Mouse (Mus musculus) bone marrow, adult 2 months (tissue): ENCODE results near the gene Ssbp2. TPM values are rescaled to one million over a fixed set of nuclear protein-coding genes. Genes with fewer than 3 reads are reported as not detected.

Experiments
- H3K27ac ChIP-seq: fragments of 200-500 bp; 2 replicates; pipeline ENCODE4 v1.5.1; 2012; ENCODE audit warnings: low read depth, mild to moderate bottlenecking, control low read depth, inconsistent platforms, low read length; ENCODE audit not compliant: control insufficient read depth, poor library complexity, insufficient read depth
- H3K4me1 ChIP-seq: fragments of 200-500 bp; 2 replicates; pipeline ENCODE4 v1.6.1; 2011; ENCODE audit warnings: low read length; ENCODE audit not compliant: control insufficient read depth, insufficient read depth
- H3K4me3 ChIP-seq: fragments of 200-500 bp; replicated peaks from 2 replicates; pipeline ENCODE3; 2011; ENCODE audit warnings: mild to moderate bottlenecking, low read depth, low read length, control low read depth; ENCODE audit not compliant: control insufficient read depth
- CTCF ChIP-seq: fragments of 200-500 bp; IDR thresholded peaks from 2 replicates; pipeline ENCODE4 v1.5.1; 2011; ENCODE audit warnings: low read length, control low read depth; ENCODE audit not compliant: control insufficient read depth, insufficient read depth
- POLR2A ChIP-seq: fragments of 200-500 bp; IDR thresholded peaks from 2 replicates; pipeline ENCODE4 v1.6.1; 2011; ENCODE audit warnings: low read depth, mild to moderate bottlenecking, control low read depth, low read length, borderline replicate concordance; ENCODE audit not compliant: control insufficient read depth
- WGBS: fragments of 180-500 bp; shearing (Covaris S2); methylation state at CpG from one replicate; pipeline ENCODE4 v1.1.7; 2018; 5-methylcytosine and 5-hydroxymethylcytosine counted together
- polyA plus RNA-seq: library from polyadenylated mRNA; stranded (reverse); fragments of >200 nt; gene quantifications from 2 replicates; pipeline ENCODE4 v1.2.4, GENCODE M21; 2011; ENCODE audit warnings: low replicate concordance; ENCODE audit not compliant: missing spikeins, insufficient read depth, insufficient read length

Ssbp2 gene
- polyA plus RNA-seq, 1 experiment, result 12.8 TPM

DNA sequence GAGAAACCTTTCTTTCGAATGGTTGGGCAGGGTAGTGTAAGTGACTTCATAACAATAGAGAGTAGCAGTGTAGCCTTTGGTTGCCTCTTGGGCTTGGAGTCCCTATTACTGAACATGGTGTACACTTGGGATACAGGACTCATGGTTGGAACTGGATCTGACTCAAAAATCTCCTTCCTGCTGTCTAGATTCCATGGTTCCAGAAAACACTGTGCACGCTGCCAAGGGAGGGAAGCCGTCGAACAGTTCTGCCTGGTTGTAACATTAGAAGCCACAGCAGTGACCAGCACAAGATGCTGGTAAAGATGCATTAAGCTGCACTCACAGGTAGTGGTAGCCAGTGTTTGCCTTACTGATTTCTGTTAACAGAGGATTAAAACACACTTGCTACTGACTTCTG, 32.0 kb downstream of the Ssbp2 start:
- Histone ChIP-seq H3K27ac (no peak overlapping the region), H3K4me1 (no peaks in the 10 kb centered on the region; the same call in 1 of the 2 replicates), H3K4me3 (no peak overlapping the region)
- TF ChIP-seq POLR2A (no peak), CTCF (no peak)
- 81% methylated on average over 4 of the region's 4 CpGs for WGBS

- H3K4me1 ChIP-seq, result peaks cover 1% of the 10 kb centered on the region; the same call in 1 of the 2 replicates
- no peak for TF ChIP-seq POLR2A
- TF ChIP-seq CTCF, result no peak
- 35% methylated on average over 3 of the region's 3 CpGs for whole genome bisulfite sequencing
- H3K4me3 ChIP-seq, result no peak overlapping the region
- H3K27ac ChIP-seq, result no peak overlapping the region
These were observed 37.0 kb downstream of the Ssbp2 start for GRCm38 (mm10) chr13:91497055-91497454.

- WGBS, result 50% methylated on average over 3 of the region's 3 CpGs
- peaks cover 1% of the 10 kb centered on the region; the same call in 1 of the 2 replicates for H3K4me1 ChIP-seq
- TF ChIP-seq CTCF, result no peak
- no peak for TF ChIP-seq POLR2A
- H3K27ac ChIP-seq, result no peak overlapping the region
- H3K4me3 ChIP-seq, result no peak overlapping the region
These were observed 41.7 kb downstream of the Ssbp2 start for GRCm38 (mm10) chr13:91501735-91502134.

DNA sequence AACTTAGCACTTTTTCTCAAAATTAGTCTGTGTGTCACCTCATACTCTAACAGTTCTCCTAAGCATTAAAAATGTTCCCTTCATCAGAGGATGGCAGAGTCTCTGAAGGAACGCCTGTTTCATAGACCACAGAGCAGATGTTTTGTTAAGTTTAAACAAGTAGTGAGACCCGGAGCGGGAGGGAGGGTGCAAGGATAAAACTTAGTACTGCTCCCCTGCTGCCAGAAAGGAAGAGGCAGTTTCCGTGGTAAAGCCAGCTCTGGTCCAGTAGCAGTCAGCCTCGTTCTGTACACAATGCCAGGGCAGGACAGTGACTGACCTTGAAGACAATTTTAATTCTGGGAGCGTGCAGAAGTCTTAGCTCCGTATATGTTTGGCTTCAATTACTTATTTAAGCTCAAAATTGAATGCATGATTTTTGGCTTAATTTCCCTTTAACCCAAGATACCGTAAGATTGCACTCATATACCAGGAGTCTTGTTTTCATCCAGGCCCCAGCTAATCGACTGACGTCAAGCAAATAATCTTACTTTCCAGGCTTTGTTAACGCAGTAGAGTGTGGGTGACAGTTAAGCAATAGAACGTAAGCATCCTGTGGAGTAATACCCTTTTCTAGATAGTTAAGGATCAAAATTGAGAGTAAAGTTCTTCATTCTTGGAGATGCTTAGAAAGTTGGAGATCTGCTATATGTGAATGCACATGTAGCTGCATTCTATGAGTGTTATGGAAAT, 42.7 kb downstream of the Ssbp2 start:
- 10% methylated on average over 12 of the region's 12 CpGs for WGBS
- peaks cover 1% of the 10 kb centered on the region; the same call in 1 of the 2 replicates for H3K4me1 ChIP-seq
- TF ChIP-seq POLR2A (no peak), CTCF (no peak)
- no peak overlapping the region for H3K27ac ChIP-seq
- H3K4me3 ChIP-seq, result no peak overlapping the region

DNA sequence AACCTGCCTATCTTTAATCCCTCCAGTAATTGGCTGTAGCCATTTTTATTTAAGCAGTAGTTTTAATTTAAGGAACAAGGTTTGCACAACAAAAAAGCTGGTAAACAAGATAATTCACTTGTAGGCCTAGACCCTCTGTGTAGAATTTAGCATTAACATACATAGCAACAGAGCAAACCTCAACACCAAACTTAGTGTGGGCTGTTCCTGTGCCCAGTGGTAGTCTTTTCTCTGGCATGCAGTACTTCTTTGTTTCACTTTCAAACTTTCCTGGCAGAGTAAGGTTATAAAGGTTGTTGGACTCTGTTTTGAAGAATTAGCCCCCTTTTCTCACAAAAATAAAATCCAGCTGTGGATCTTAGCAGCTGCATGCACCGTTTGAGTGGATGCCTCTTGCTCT, 48.9 kb downstream of the Ssbp2 start:
- Histone ChIP-seq H3K4me3 (no peak overlapping the region), H3K4me1 (peaks cover 2% of the 10 kb centered on the region), H3K27ac (peak overlapping the region; percentile 73)
- 0% methylated on average over 1 of the region's 1 CpGs for WGBS
- TF ChIP-seq CTCF (no peak), POLR2A (no peak)

DNA sequence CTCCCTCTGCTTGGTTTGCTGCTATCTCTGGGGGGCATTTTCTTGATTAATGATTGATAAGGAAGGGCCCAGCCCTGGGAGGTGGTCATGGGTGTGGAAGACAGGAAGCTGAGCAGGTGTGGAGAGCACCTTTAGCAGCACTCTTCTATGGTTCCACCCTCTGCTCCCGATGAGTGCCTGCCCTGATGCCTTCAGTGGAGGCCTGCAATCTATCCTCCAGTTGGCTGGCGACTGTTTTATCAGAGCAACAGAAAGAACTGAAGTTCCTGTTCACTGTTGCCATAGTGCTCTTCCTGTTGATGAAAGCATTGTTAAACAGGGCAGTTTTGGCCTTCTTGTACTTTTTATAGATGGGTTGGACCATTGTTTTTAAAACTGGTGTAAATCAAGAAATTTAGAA, 49.4 kb downstream of the Ssbp2 start:
- TF ChIP-seq POLR2A (no peak), CTCF (no peak)
- H3K4me3 ChIP-seq, result no peak overlapping the region
- peak overlapping the region; percentile 73 for H3K27ac ChIP-seq
- H3K4me1 ChIP-seq, result peaks cover 2% of the 10 kb centered on the region
- 2% methylated on average over 2 of the region's 2 CpGs for WGBS

- no peak for TF ChIP-seq POLR2A
- TF ChIP-seq CTCF, result no peak
- no peaks in the 10 kb centered on the region; the same call in 1 of the 2 replicates for H3K4me1 ChIP-seq
- no peak overlapping the region for H3K27ac ChIP-seq
- whole genome bisulfite sequencing, result 50% methylated on average over 4 of the region's 4 CpGs
- no peak overlapping the region for H3K4me3 ChIP-seq
These were observed 54.9 kb downstream of the Ssbp2 start for GRCm38 (mm10) chr13:91514979-91515378.

- H3K4me1 ChIP-seq, result peaks cover 5% of the 10 kb centered on the region; the same call in 1 of the 2 replicates
- TF ChIP-seq POLR2A, result no peak
- no peak for TF ChIP-seq CTCF
- 28% methylated on average over 4 of the region's 4 CpGs for WGBS
- no peak overlapping the region for H3K4me3 ChIP-seq
- H3K27ac ChIP-seq, result no peak overlapping the region
These were observed 60.1 kb downstream of the Ssbp2 start for GRCm38 (mm10) chr13:91520073-91520750.
